Mouse (Mus musculus) liver, embryonic 15.5 days (tissue): ENCODE results near the gene Rps6ka4. TPM values are rescaled to one million over a fixed set of nuclear protein-coding genes. Genes with fewer than 3 reads are reported as not detected.
A peak's percentile ranks its signal among the peaks of the same experiment; 100 is the strongest.

ENCODE experiments used
- ATAC-seq: fragments of 200-750 bp; cut with Nextera tagmentation; 2 replicates; pipeline ENCODE4 v1.8.0; 2017; ENCODE audit warnings: moderate number of reproducible peaks, mild to moderate bottlenecking, moderate library complexity; ENCODE audit not compliant: insufficient read depth
- H3K27ac ChIP-seq: fragments of 300-500 bp; sonication (generic); replicated peaks from 2 replicates; pipeline ENCODE4 v1.5.1; 2015; ENCODE audit warnings: mild to moderate bottlenecking, inconsistent platforms
- H3K27me3 ChIP-seq: fragments of 300-500 bp; sonication (generic); 2 replicates; pipeline ENCODE4 v1.6.1; 2015; ENCODE audit warnings: mild to moderate bottlenecking, inconsistent platforms
- H3K36me3 ChIP-seq: fragments of 300-500 bp; sonication (generic); replicated peaks from 2 replicates; pipeline ENCODE4 v1.6.1; 2015; ENCODE audit warnings: moderate library complexity, mild to moderate bottlenecking, inconsistent platforms
- H3K4me1 ChIP-seq: fragments of 300-500 bp; sonication (generic); replicated peaks from 2 replicates; pipeline ENCODE4 v1.6.1; 2015; ENCODE audit warnings: inconsistent platforms
- H3K4me2 ChIP-seq: fragments of 300-500 bp; sonication (generic); 2 replicates; pipeline ENCODE4 v1.6.1; 2015; ENCODE audit warnings: moderate library complexity, mild to moderate bottlenecking, inconsistent platforms
- H3K4me3 ChIP-seq: fragments of 300-500 bp; sonication (generic); replicated peaks from 2 replicates; pipeline ENCODE4 v1.5.1; 2015; ENCODE audit warnings: mild to moderate bottlenecking, inconsistent platforms
- H3K9ac ChIP-seq: fragments of 300-500 bp; sonication (generic); 2 replicates; pipeline ENCODE4 v1.6.1; 2015; ENCODE audit warnings: moderate library complexity, mild to moderate bottlenecking, inconsistent platforms
- H3K9me3 ChIP-seq: fragments of 300-500 bp; sonication (generic); replicated peaks from 2 replicates; pipeline ENCODE4 v1.6.1; 2016; ENCODE audit warnings: inconsistent platforms
- WGBS: fragments of 180-500 bp; shearing (Covaris S2); methylation state at CpG from one replicate; pipeline ENCODE4 v1.1.7; 2015; ENCODE audit warnings: mixed read lengths; ENCODE audit not compliant: insufficient replicate concordance; 5-methylcytosine and 5-hydroxymethylcytosine counted together
- polyA plus RNA-seq: library from polyadenylated mRNA; unstranded; fragments of >200 nt; fragmentation: Nextera tagmentation; extraction: Ambion mirVana; gene quantifications from 2 replicates; pipeline ENCODE4 v1.2.1, GENCODE M21; 2015

Rps6ka4 gene
- polyA plus RNA-seq, 1 experiment from 2014 or later, result 6.3 TPM

DNA sequence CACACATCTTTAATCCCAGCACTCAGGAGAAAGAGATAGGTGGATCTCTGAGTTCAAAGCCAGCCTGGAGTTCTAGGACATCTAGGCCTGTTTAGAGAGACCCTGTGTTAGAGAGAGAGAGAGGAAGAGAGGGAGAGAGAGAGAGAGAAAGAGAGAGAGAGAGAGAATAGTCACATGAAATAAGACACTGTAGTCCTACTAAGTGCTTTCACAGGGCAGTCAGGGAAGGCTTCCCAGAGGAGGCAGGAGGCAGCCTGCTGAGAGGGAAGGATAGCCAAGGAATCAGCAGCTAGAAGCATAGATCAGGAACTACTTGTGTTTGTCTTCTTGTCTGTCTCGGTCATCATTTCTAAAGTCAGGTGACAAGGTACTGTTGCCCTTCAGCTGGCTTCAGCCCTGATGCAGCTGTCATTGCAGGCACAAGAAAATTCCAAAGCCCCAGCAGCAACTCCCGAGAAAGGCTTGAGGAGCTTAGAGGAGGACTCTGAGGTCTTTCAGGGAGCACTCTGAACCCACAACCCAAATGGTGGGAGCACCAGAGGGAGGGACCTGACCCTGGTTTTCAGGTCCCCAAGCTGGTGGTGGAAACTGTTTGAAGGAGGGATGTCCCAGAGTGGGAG is 18.7 kb upstream of the Rps6ka4 start:
- Histone ChIP-seq H3K4me3 (no peak overlapping the region; the same call in 1 of the 2 replicates), H3K27ac (no peak overlapping the region), H3K36me3 (no peaks in the 10 kb centered on the region), H3K9ac (no peak overlapping the region), H3K4me1 (peaks cover 31% of the 10 kb centered on the region), H3K9me3 (no peaks in the 10 kb centered on the region), H3K27me3 (0 out of 2 replicates have a peak, but pooled peaks cover 14% of the 10 kb centered on the region), H3K4me2 (0 out of 2 replicates have a peak overlapping the region, but pooled peaks have one; percentile 36)
- ATAC-seq, result no peak
- 68% methylated on average over 2 of the region's 2 CpGs for WGBS

DNA sequence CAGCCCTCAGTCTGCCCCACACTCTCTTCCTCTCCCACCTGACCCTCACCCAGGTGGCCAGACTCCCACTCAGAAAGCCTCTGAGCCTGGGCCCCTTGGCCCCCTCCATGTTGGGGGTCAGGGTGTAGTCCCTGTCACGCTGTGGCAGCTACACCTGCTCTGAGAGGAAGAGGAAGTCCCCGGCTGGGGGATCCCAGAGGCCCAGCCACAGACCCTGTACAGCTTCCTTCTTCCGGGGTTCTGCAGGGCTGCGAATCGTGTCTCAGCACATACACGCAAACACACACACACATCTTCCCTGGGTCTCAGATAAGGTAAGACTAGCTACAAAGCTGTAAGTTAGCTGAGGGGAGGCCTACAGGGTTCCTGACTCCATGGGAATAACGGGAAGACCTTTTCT is 17.6 kb upstream of the Rps6ka4 start, which contains the start of gene Ccdc88b:
TSS of gene Ccdc88b (minus strand) at position 181 of the 400 bp plus-strand sequence.
- H3K4me3 ChIP-seq, result peak within 1 kb of the TSS; percentile 20
- 0 out of 2 replicates have a peak, but pooled peaks have one; percentile 17 for ATAC-seq
- H3K4me2 ChIP-seq, result peak within 1 kb of the TSS; percentile 36
- no peaks in the 10 kb centered on the region for H3K36me3 ChIP-seq
- peaks cover 31% of the 10 kb centered on the region for H3K4me1 ChIP-seq
- peak within 1 kb of the TSS; percentile 29 for H3K27ac ChIP-seq
- no peaks in the 10 kb centered on the region for H3K9me3 ChIP-seq
- 21% methylated on average over 7 of the region's 7 CpGs for WGBS
- 0 out of 2 replicates have a peak, but pooled peaks cover 14% of the 10 kb centered on the region for H3K27me3 ChIP-seq
- H3K9ac ChIP-seq, result no peak within 1 kb of the TSS

DNA sequence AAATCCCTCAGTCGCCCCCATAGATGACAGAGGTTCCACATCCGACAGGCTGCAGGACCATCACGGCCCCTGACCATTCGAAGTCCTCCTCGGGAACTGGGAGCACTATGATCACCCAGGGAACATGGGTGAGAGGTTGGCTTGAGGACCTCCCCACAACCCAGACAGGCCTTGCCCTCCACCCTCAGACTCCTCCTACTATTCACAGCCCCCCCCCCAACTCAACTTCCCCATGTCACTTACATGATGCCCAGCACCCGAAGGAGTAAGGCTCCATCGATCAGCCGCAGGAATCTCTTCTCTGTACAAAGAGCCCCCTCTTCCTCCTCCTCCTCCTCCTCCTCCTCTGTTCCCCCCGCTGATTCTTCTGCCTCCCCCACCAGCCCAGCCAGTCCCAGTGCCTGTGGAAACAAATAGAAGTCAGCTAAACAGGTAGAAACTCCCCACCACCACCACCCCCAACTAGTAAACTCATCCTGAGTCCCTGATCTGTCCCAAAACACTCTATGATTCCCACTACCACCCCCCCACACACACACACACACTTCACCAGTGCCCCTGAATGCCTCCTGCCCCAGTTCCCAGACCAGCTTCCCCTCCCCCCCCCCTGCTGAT is 17.1 kb upstream of the Rps6ka4 start:
- H3K36me3 ChIP-seq, result no peaks in the 10 kb centered on the region
- 25% methylated on average over 9 of the region's 9 CpGs for WGBS
- peaks cover 31% of the 10 kb centered on the region for H3K4me1 ChIP-seq
- ATAC-seq, result no peak
- H3K27me3 ChIP-seq, result 0 out of 2 replicates have a peak, but pooled peaks cover 14% of the 10 kb centered on the region
- no peaks in the 10 kb centered on the region for H3K9me3 ChIP-seq
- H3K9ac ChIP-seq, result no peak overlapping the region
- H3K27ac ChIP-seq, result no peak overlapping the region; the same call in 1 of the 2 replicates
- H3K4me2 ChIP-seq, result peak overlapping the region; percentile 36
- H3K4me3 ChIP-seq, result peak overlapping the region; percentile 20

DNA sequence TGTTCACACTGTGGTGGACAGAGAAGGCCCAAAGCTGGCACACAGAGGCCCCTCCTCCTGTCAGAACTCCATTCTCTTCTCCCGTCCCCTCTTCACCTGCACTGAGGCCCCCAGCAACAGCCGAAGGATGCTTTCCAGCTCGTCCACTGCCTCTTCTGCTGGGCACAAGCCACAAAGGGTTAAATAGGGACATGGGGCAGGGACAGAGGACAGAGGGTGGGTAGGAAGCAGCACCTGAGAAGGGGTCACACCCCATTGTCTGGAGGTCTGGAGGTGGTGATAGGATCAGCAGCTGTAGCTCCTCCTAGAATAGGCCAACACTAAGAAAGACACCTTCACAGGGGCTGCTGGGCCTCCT is 16.5 kb upstream of the Rps6ka4 start:
- ATAC-seq, result no peak
- 0 out of 2 replicates have a peak, but pooled peaks cover 14% of the 10 kb centered on the region for H3K27me3 ChIP-seq
- no peak overlapping the region for H3K9ac ChIP-seq
- H3K27ac ChIP-seq, result no peak overlapping the region; the same call in 1 of the 2 replicates
- WGBS, result 36% methylated on average over 3 of the region's 3 CpGs
- H3K4me3 ChIP-seq, result peak overlapping the region; percentile 20
- H3K4me1 ChIP-seq, result peaks cover 31% of the 10 kb centered on the region
- H3K9me3 ChIP-seq, result no peaks in the 10 kb centered on the region
- H3K4me2 ChIP-seq, result peak overlapping the region; percentile 36
- H3K36me3 ChIP-seq, result no peaks in the 10 kb centered on the region

DNA sequence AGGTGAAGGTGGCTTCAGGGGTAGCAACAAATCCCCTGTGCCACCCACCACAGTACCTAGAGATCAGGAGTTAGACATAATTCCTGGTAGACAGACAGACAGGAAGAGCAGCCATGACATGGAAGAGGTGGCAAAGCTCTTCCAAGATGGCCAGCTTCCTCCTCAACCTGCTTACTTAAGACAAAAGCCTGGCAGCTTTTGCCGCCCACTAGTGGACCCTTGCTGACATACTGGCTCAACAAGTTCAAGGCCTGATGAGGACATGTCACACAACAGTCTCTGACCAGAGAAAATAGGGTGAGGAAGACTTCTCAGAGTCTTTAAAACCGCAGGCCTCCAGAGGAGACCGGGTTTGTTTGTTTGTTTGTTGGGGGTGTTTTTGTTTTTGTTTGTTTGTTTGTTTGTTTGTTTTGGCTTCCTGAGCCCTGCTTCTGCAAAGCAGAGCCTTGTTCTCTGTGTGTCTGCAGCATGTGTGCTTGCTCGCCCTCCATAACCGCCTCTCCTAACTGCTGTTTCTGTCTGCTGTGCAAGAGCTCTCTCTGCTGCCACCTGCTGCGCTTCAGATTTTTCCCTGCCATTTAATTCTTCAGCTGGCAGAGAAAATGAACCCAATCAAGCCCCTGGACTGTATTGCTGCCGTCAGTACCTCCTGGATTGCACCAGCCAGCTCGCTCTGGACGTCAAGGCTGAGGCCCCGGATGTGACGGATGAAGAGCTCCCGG is 16.0 kb upstream of the Rps6ka4 start:
- no peak overlapping the region for H3K4me3 ChIP-seq
- WGBS, result 39% methylated on average over 12 of the region's 12 CpGs
- peak overlapping the region; percentile 55 for H3K4me2 ChIP-seq

DNA sequence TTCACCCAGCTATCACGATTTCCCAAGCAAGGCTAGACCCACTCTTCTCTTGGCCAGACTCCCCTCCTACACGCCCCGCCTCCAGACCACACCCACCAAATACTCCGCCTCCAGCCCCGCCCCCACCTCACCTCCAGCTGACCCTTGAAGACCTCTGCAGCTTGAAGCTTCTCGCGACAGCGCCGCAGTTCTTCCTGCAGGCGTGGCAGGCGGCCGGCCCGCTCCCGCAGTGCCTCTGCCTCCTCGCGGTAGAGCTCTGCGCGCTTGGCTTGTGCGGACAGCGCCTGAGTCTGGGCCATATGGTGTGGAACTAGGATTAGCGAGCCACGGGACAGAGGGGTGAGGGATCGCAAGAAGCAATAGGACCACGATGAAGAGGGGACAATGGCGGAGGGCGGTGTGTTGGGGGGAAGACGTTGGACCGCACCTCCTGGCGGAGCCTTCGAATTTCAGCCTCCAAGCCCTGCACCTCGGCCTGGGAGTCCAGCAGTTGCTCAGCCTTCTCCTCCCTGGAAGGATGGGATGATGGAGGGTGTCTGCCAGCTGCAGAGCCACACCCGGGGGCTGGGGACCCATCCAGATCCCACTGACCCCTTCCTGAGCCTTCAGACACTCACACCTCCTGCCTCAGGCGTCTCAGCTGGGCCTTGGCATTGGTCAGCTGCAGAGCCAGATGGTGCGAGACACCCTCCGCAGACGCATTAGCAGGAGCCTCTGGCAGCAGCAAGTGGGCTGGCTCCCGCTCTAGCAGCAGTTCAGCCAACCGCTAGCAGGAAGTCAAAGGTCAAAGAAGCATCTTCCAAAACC is 15.0 kb upstream of the Rps6ka4 start:
- 27% methylated on average over 38 of the region's 38 CpGs for WGBS
- 0 out of 2 replicates have a peak, but pooled peaks cover 14% of the 10 kb centered on the region for H3K27me3 ChIP-seq
- peak overlapping the region; percentile 18; the same call in 1 of the 2 replicates for H3K4me3 ChIP-seq
- H3K9me3 ChIP-seq, result no peaks in the 10 kb centered on the region
- no peak overlapping the region for H3K9ac ChIP-seq
- H3K4me1 ChIP-seq, result peaks cover 29% of the 10 kb centered on the region
- ATAC-seq, result no peak
- H3K36me3 ChIP-seq, result no peaks in the 10 kb centered on the region
- no peak overlapping the region for H3K27ac ChIP-seq
- peak overlapping the region; percentile 55 for H3K4me2 ChIP-seq

More for the DNA sequence above, 16.0 kb upstream of the Rps6ka4 start:
- Histone ChIP-seq H3K9ac (no peak overlapping the region), H3K27ac (no peak overlapping the region), H3K27me3 (0 out of 2 replicates have a peak, but pooled peaks cover 14% of the 10 kb centered on the region), H3K4me1 (peaks cover 31% of the 10 kb centered on the region), H3K9me3 (no peaks in the 10 kb centered on the region), H3K36me3 (no peaks in the 10 kb centered on the region)
- no peak for ATAC-seq

DNA sequence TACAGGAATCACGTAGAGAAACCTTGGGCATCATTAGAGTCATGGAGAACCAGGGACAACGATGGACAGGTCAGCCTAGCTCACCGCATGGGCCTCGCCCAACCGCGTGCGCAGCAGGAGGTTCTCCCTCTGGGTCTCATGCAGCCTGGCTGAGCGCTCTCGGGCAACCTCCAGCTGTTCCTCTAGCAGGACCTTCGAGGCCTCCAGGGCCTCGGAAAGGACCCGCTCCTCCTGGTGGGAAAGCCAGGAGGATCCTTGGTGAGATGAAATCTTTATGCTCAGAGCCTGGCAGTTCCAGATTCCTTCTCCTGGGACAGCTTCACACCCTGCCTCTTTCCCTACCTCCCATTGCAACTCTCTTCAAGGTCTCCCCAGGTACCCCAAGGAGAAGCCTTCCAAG is 14.2 kb upstream of the Rps6ka4 start:
- H3K36me3 ChIP-seq, result no peaks in the 10 kb centered on the region
- H3K27me3 ChIP-seq, result 0 out of 2 replicates have a peak, but pooled peaks cover 14% of the 10 kb centered on the region
- no peak overlapping the region for H3K9ac ChIP-seq
- no peak for ATAC-seq
- no peak overlapping the region for H3K4me3 ChIP-seq
- H3K4me2 ChIP-seq, result no peak overlapping the region
- H3K4me1 ChIP-seq, result peaks cover 28% of the 10 kb centered on the region
- H3K27ac ChIP-seq, result no peak overlapping the region
- 80% methylated on average over 12 of the region's 12 CpGs for WGBS
- H3K9me3 ChIP-seq, result no peaks in the 10 kb centered on the region

DNA sequence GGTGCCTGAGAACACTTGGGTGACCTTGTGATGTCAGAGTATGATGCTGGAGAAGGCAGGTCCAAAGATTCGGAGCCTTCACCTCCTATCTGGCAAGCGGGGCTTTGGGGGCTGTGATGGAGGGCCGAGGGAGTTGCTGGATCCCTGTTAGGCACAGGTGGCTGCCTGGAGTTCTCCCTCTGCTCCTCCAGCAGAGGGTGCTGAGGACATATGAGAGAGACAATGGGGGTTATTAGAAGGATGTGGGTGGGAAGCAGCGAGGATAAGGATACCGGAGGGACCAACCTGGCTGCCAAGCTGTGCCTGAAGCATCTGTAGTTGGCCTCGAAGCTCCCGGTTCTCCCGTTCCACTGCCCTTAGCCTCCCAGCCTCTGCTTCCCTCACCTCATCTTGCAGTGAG is 13.5 kb upstream of the Rps6ka4 start:
- whole genome bisulfite sequencing, result 71% methylated on average over 8 of the region's 8 CpGs
- ATAC-seq, result no peak
- Histone ChIP-seq H3K9ac (no peak overlapping the region), H3K27ac (no peak overlapping the region), H3K9me3 (no peaks in the 10 kb centered on the region), H3K27me3 (0 out of 2 replicates have a peak, but pooled peaks cover 17% of the 10 kb centered on the region), H3K36me3 (no peaks in the 10 kb centered on the region), H3K4me2 (no peak overlapping the region), H3K4me3 (no peak overlapping the region), H3K4me1 (peaks cover 28% of the 10 kb centered on the region)

- Histone ChIP-seq H3K27ac (no peak overlapping the region), H3K4me2 (no peak overlapping the region), H3K4me1 (peaks cover 22% of the 10 kb centered on the region), H3K36me3 (no peaks in the 10 kb centered on the region), H3K4me3 (no peak overlapping the region), H3K27me3 (peaks cover 30% of the 10 kb centered on the region; the same call in 1 of the 2 replicates), H3K9me3 (no peaks in the 10 kb centered on the region), H3K9ac (no peak overlapping the region)
- ATAC-seq, result no peak
- WGBS, result 78% methylated on average over 21 of the region's 21 CpGs
Measured at GRCm38 (mm10) chr19:6852393-6853305, 12.2 kb upstream of the Rps6ka4 start.

GRCm38 (mm10) chr19:6851497-6851896 is 11.1 kb upstream of the Rps6ka4 start:
- WGBS, result 58% methylated on average over 3 of the region's 3 CpGs
- peaks cover 15% of the 10 kb centered on the region for H3K4me1 ChIP-seq
- no peak overlapping the region for H3K27ac ChIP-seq
- H3K4me3 ChIP-seq, result no peak overlapping the region
- peaks cover 41% of the 10 kb centered on the region for H3K27me3 ChIP-seq
- ATAC-seq, result no peak
- no peak overlapping the region for H3K4me2 ChIP-seq
- H3K9me3 ChIP-seq, result no peaks in the 10 kb centered on the region
- H3K36me3 ChIP-seq, result no peaks in the 10 kb centered on the region
- H3K9ac ChIP-seq, result no peak overlapping the region
